Mouse (Mus musculus): ENCODE results near the gene Aff2. TPM values are rescaled to one million over a fixed set of nuclear protein-coding genes. Genes with fewer than 3 reads are reported as not detected.

Aff2 gene
- polyA plus RNA-seq, 1 experiment from 2014 or later: 20.3 TPM

DNA sequence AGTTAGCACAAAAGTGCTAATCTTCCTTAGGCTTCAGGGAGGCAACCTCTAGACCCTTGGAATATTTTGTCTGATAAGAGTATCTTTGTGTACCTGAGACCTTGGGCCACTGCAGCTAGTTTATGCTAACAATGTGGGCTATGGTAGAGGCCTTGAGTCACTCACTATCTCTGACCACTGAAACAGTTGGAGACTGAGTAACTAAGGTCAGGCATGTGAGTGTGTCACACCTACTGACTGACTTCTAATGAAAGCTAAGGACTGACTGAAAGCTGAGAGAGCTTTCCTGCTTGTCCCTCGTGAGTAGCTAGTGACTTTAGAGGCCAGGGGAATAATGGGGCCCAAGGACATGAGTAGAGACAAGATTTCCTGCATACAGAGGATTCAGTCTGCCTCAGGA is 54.9 kb downstream of the Aff2 start:
- H3K4me3 ChIP-seq (replicated peaks; ENCODE audit: low read length): no peak overlapping the region
- no peak for ATAC-seq (ENCODE audit: low FRiP score)
- 56% methylated on average over 1 of the region's 1 CpGs for WGBS

GRCm38 (mm10) chrX:69438422-69438821 is 78.3 kb downstream of the Aff2 start:
- DNase-seq (ENCODE audit: low spot score): no peak
- Histone ChIP-seq H3K36me3 (replicated peaks; ENCODE audit: control insufficient read depth, insufficient read depth) (no peaks in the 10 kb centered on the region), H3K4me2 (replicated peaks) (no peak overlapping the region), H3K9me3 (ENCODE audit: control insufficient read depth, low read length) (no peaks in the 10 kb centered on the region), H3K27me3 (ENCODE audit: control insufficient read depth, insufficient read depth, low read length) (no peaks in the 10 kb centered on the region), H3K4me3 (replicated peaks; ENCODE audit: low read length) (no peak overlapping the region), H3K4me1 (replicated peaks; ENCODE audit: control insufficient read depth, insufficient read depth, low read length) (no peaks in the 10 kb centered on the region; the same call in 1 of the 2 replicates), H3K9ac (no peak overlapping the region), H3K27ac (no peak overlapping the region)
- ATAC-seq (ENCODE audit: low FRiP score): no peak
- WGBS: 41% methylated on average over 3 of the region's 3 CpGs

More for the DNA sequence above, 54.9 kb downstream of the Aff2 start:
- Histone ChIP-seq H3K27me3 (ENCODE audit: control insufficient read depth, insufficient read depth, low read length) (no peaks in the 10 kb centered on the region), H3K9me3 (ENCODE audit: control insufficient read depth, low read length) (no peaks in the 10 kb centered on the region), H3K4me1 (replicated peaks; ENCODE audit: control insufficient read depth, insufficient read depth, low read length) (no peaks in the 10 kb centered on the region), H3K36me3 (replicated peaks; ENCODE audit: control insufficient read depth, insufficient read depth) (no peaks in the 10 kb centered on the region), H3K4me2 (replicated peaks) (no peak overlapping the region), H3K27ac (no peak overlapping the region), H3K9ac (no peak overlapping the region)
- no peak for DNase-seq (ENCODE audit: low spot score)

DNA sequence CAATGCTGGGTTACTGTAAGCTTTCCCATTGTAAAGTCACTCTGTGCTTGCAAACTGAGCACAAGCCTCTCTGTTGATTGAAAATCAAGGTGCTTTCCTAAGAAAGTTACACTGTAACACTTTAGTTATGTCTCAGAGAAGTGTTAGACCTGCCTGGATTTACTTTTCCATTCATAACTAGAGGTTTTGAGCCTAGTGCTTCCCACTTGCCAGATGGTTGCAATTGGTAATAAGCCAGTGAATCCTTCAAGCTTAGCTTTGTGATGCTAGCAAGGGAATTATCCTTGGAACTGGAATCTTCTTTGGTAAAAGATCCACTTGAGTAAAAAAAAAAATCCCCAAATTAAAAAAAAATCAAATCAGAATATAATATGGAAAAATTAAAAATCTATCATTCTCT is 81.8 kb downstream of the Aff2 start:
- Histone ChIP-seq H3K27ac (no peak overlapping the region), H3K36me3 (replicated peaks; ENCODE audit: control insufficient read depth, insufficient read depth) (no peaks in the 10 kb centered on the region), H3K27me3 (ENCODE audit: control insufficient read depth, insufficient read depth, low read length) (no peaks in the 10 kb centered on the region), H3K4me3 (replicated peaks; ENCODE audit: low read length) (no peak overlapping the region), H3K4me1 (replicated peaks; ENCODE audit: control insufficient read depth, insufficient read depth, low read length) (no peaks in the 10 kb centered on the region; the same call in 1 of the 2 replicates), H3K4me2 (replicated peaks) (no peak overlapping the region), H3K9me3 (ENCODE audit: control insufficient read depth, low read length) (no peaks in the 10 kb centered on the region), H3K9ac (no peak overlapping the region)
- DNase-seq (ENCODE audit: low spot score) (no peak), ATAC-seq (ENCODE audit: low FRiP score) (no peak)

GRCm38 (mm10) chrX:69460896-69461295 is 100.8 kb downstream of the Aff2 start:
- H3K9me3 ChIP-seq (ENCODE audit: control insufficient read depth, low read length): no peaks in the 10 kb centered on the region
- no peaks in the 10 kb centered on the region for H3K36me3 ChIP-seq (replicated peaks; ENCODE audit: control insufficient read depth, insufficient read depth)
- H3K27me3 ChIP-seq (ENCODE audit: control insufficient read depth, insufficient read depth, low read length): no peaks in the 10 kb centered on the region
- no peak overlapping the region for H3K4me2 ChIP-seq (replicated peaks)
- 74% methylated on average over 2 of the region's 2 CpGs for WGBS
- H3K27ac ChIP-seq: no peak overlapping the region
- no peak overlapping the region for H3K9ac ChIP-seq
- no peaks in the 10 kb centered on the region for H3K4me1 ChIP-seq (replicated peaks; ENCODE audit: control insufficient read depth, insufficient read depth, low read length)
- ATAC-seq (ENCODE audit: low FRiP score) (no peak), DNase-seq (ENCODE audit: low spot score) (no peak)
- H3K4me3 ChIP-seq (replicated peaks; ENCODE audit: low read length): no peak overlapping the region

DNA sequence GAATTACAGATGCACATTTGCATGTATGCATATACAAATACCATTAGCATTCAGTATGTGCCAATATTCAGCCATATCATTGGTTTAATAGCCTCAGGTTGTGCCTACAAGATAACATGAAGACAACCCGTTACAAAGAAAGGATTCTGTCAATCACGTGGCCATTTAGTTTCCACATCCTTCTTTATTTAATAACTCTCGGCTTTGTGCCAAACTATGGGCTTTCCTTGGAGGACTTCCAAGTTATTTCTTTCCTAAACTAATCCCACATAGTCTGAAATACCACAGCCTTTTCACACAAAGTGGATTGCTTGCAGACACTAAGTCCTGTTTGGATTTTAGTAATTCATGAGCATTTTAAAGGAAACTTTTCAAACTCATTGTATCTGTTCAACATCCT is 142.0 kb downstream of the Aff2 start:
- Histone ChIP-seq H3K27ac (no peak overlapping the region), H3K4me1 (replicated peaks; ENCODE audit: control insufficient read depth, insufficient read depth, low read length) (no peaks in the 10 kb centered on the region), H3K36me3 (replicated peaks; ENCODE audit: control insufficient read depth, insufficient read depth) (no peaks in the 10 kb centered on the region), H3K27me3 (ENCODE audit: control insufficient read depth, insufficient read depth, low read length) (no peaks in the 10 kb centered on the region), H3K4me3 (replicated peaks; ENCODE audit: low read length) (no peak overlapping the region), H3K9me3 (ENCODE audit: control insufficient read depth, low read length) (no peaks in the 10 kb centered on the region), H3K4me2 (replicated peaks) (no peak overlapping the region), H3K9ac (no peak overlapping the region)
- ATAC-seq (ENCODE audit: low FRiP score): no peak
- peak; percentile 34 for DNase-seq (ENCODE audit: low spot score)
- WGBS: 44% methylated on average over 3 of the region's 3 CpGs

DNA sequence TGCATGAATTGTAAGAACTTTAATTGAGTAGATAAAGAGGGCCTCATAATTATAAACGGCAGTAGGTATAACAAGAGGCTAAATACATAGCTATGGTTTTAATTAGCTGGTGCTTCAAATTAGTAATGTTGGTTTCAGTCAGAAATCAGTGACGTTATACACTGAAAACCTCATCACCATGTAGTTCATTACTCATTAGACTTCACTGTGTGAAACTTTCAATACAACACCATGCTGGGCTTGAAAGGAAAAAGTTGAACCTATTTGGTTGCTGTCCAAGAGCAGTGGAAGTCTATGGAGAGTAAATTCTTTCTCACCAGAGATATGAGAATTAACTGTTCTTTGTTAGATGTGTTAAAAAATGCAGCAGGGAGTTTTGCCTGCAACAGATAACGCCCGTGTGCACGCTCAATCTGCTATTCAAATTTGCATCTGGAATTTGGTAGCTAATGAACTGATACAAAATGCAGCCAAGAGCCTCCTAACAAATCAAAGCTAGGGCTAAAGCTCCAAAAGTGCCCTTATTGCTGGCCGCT is 158.0 kb downstream of the Aff2 start:
- Histone ChIP-seq H3K4me2 (replicated peaks) (no peak overlapping the region), H3K4me1 (replicated peaks; ENCODE audit: control insufficient read depth, insufficient read depth, low read length) (no peaks in the 10 kb centered on the region), H3K9ac (no peak overlapping the region), H3K27ac (0 out of 2 replicates have a peak overlapping the region, but pooled peaks have one; percentile 29), H3K4me3 (replicated peaks; ENCODE audit: low read length) (no peak overlapping the region), H3K27me3 (ENCODE audit: control insufficient read depth, insufficient read depth, low read length) (no peaks in the 10 kb centered on the region), H3K36me3 (replicated peaks; ENCODE audit: control insufficient read depth, insufficient read depth) (no peaks in the 10 kb centered on the region), H3K9me3 (ENCODE audit: control insufficient read depth, low read length) (no peaks in the 10 kb centered on the region)
- WGBS: 52% methylated on average over 6 of the region's 6 CpGs
- no peak for ATAC-seq (ENCODE audit: low FRiP score)
- no peak for DNase-seq (ENCODE audit: low spot score)

DNA sequence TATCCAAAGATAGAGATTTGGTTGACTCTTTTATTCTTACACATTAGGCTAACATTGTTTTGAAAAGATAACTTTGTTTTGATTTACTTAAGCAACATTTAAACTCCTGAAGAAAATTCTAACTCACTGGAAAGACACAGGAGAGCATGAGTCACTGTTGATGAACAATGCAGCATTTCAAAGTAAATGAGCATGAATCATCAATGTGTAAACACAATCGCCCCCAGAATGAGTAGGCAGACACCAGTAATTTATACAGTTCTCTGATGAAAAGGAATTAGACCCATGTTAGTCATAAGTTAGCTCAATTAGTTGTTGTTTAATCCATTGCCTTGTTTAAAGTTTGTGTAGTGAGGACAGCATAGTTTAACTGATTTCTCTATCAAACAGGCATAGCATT is 180.7 kb downstream of the Aff2 start:
- no peak overlapping the region for H3K9ac ChIP-seq
- H3K4me1 ChIP-seq (replicated peaks; ENCODE audit: control insufficient read depth, insufficient read depth, low read length): no peaks in the 10 kb centered on the region
- H3K9me3 ChIP-seq (ENCODE audit: control insufficient read depth, low read length): no peaks in the 10 kb centered on the region
- H3K36me3 ChIP-seq (replicated peaks; ENCODE audit: control insufficient read depth, insufficient read depth): no peaks in the 10 kb centered on the region
- ATAC-seq (ENCODE audit: low FRiP score) (no peak), DNase-seq (ENCODE audit: low spot score) (no peak)
- H3K27ac ChIP-seq: no peak overlapping the region
- H3K4me2 ChIP-seq (replicated peaks): no peak overlapping the region
- no peaks in the 10 kb centered on the region for H3K27me3 ChIP-seq (ENCODE audit: control insufficient read depth, insufficient read depth, low read length)
- H3K4me3 ChIP-seq (replicated peaks; ENCODE audit: low read length): no peak overlapping the region
- WGBS: 47% methylated on average over 1 of the region's 1 CpGs

DNA sequence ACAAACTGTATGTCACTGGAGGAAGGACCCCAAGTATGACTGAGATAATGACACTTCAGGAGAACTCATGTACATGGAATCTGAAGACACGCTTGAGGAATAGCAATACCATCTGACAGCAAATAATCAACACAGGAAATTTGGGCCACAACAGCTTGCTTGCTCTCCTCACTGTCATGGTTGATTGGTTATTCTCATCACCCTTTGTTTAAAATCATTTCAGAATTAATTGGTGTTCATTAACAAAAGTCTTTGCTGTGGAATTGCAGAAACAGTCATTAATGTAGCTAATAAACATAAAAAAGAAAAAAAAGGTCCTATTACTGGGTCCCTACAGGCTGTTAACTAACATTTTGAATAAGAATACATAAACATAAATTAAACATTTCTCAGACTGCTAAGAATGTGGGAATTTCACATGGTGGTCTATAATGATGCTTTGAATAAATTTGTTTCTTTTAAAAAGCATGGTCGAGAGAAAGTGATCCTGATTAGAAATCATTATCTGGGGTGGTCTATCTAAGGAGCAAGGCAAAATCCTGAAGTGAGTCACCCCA is 219.9 kb downstream of the Aff2 start:
- no peaks in the 10 kb centered on the region for H3K9me3 ChIP-seq (ENCODE audit: control insufficient read depth, low read length)
- no peaks in the 10 kb centered on the region for H3K36me3 ChIP-seq (replicated peaks; ENCODE audit: control insufficient read depth, insufficient read depth)
- no peaks in the 10 kb centered on the region for H3K27me3 ChIP-seq (ENCODE audit: control insufficient read depth, insufficient read depth, low read length)
- no peak overlapping the region for H3K27ac ChIP-seq
- no peaks in the 10 kb centered on the region for H3K4me1 ChIP-seq (replicated peaks; ENCODE audit: control insufficient read depth, insufficient read depth, low read length)
- no peak overlapping the region for H3K9ac ChIP-seq
- 69% methylated on average over 2 of the region's 2 CpGs for WGBS
- no peak overlapping the region for H3K4me3 ChIP-seq (replicated peaks; ENCODE audit: low read length)
- ATAC-seq (ENCODE audit: low FRiP score): no peak
- no peak for DNase-seq (ENCODE audit: low spot score)
- no peak overlapping the region for H3K4me2 ChIP-seq (replicated peaks)

GRCm38 (mm10) chrX:69608793-69609192 is 248.7 kb downstream of the Aff2 start:
- no peaks in the 10 kb centered on the region for H3K4me1 ChIP-seq (replicated peaks; ENCODE audit: control insufficient read depth, insufficient read depth, low read length)
- DNase-seq (ENCODE audit: low spot score) (no peak), ATAC-seq (ENCODE audit: low FRiP score) (no peak)
- no peak overlapping the region for H3K4me2 ChIP-seq (replicated peaks)
- H3K9me3 ChIP-seq (ENCODE audit: control insufficient read depth, low read length): no peaks in the 10 kb centered on the region
- no peak overlapping the region for H3K9ac ChIP-seq
- H3K27ac ChIP-seq: no peak overlapping the region
- H3K27me3 ChIP-seq (ENCODE audit: control insufficient read depth, insufficient read depth, low read length): no peaks in the 10 kb centered on the region
- no peak overlapping the region for H3K4me3 ChIP-seq (replicated peaks; ENCODE audit: low read length)
- H3K36me3 ChIP-seq (replicated peaks; ENCODE audit: control insufficient read depth, insufficient read depth): no peaks in the 10 kb centered on the region

- 67% methylated on average over 2 of the region's 2 CpGs for WGBS
- DNase-seq (ENCODE audit: low spot score): no peak
- H3K4me3 ChIP-seq (replicated peaks; ENCODE audit: low read length): no peak overlapping the region
- H3K36me3 ChIP-seq (replicated peaks; ENCODE audit: control insufficient read depth, insufficient read depth): no peaks in the 10 kb centered on the region
- H3K4me2 ChIP-seq (replicated peaks): no peak overlapping the region
- no peaks in the 10 kb centered on the region for H3K4me1 ChIP-seq (replicated peaks; ENCODE audit: control insufficient read depth, insufficient read depth, low read length)
- ATAC-seq (ENCODE audit: low FRiP score): no peak
- H3K9ac ChIP-seq: no peak overlapping the region
- no peaks in the 10 kb centered on the region for H3K27me3 ChIP-seq (ENCODE audit: control insufficient read depth, insufficient read depth, low read length)
- H3K27ac ChIP-seq: no peak overlapping the region
- H3K9me3 ChIP-seq (ENCODE audit: control insufficient read depth, low read length): no peaks in the 10 kb centered on the region
Measured at GRCm38 (mm10) chrX:69663038-69663437, 302.9 kb downstream of the Aff2 start.

Measured in hindbrain, embryonic 14.5 days (tissue).